Mouse (Mus musculus) spleen, adult 2 months (tissue): ENCODE results near the gene Zfp57.
"Not testable (repeated sequence)": the region's sequence is repeated elsewhere in the genome, so short reads cannot be mapped to it uniquely, and the experiment has no call there.

Experiments used
- CTCF ChIP-seq: fragments of 200-500 bp; IDR thresholded peaks from 2 replicates; pipeline ENCODE4 v1.5.1; 2011; ENCODE audit warnings: mild to moderate bottlenecking, inconsistent platforms; ENCODE audit not compliant: insufficient read depth, insufficient read length, insufficient replicate concordance; ENCODE audit errors: extremely low read depth
- POLR2A ChIP-seq: fragments of 200-500 bp; IDR thresholded peaks from 2 replicates; pipeline ENCODE4 v1.6.1; 2011; ENCODE audit warnings: low read depth, low read length, inconsistent platforms

DNA sequence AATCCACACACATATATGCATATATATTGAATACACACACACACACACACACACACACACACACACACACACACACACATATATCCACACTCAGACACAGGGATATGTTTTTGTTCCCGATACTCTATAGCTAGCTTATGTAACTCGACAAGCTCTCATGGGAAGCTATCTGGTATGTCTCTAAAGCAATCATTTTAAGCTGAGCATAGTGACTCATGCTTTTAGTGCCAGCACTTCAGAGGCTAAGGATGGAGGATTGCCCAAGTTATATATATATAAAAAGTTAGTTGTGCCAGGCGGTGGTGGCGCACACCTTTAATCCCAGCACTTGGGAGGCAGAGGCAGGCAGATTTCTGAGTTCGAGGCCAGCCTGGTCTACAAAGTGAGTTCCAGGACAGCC, 18.3 kb downstream of the Zfp57 start:
- not testable (repeated sequence) for TF ChIP-seq POLR2A, CTCF
